Mouse (Mus musculus): ENCODE results near the gene Secisbp2. TPM values are rescaled to one million over a fixed set of nuclear protein-coding genes. Genes with fewer than 3 reads are reported as not detected.

Gene Secisbp2
- polyA plus RNA-seq, 1 experiment, result 8.7 TPM

- no peaks in the 10 kb centered on the region for H3K36me3 ChIP-seq (ENCODE audit: control insufficient read depth, insufficient read depth)
- H3K4me3 ChIP-seq, result no peak overlapping the region
- no peak for TF ChIP-seq REST (IDR thresholded peaks at IDR 0.05; ENCODE audit: insufficient read depth, insufficient read length)
- no peak for TF ChIP-seq MYOD1 (IDR thresholded peaks at IDR 0.05; ENCODE audit: control insufficient read depth in 1 of 3, insufficient read length in 2 of 3, low read depth in 2 of 3)
- TF ChIP-seq POLR2AphosphoS2 (IDR thresholded peaks at IDR 0.05; ENCODE audit: insufficient read length, low read depth), result no peak
- TF ChIP-seq SRF (IDR thresholded peaks at IDR 0.05; ENCODE audit: control insufficient read depth, insufficient read length, low read depth), result no peak
- no peak for TF ChIP-seq MYOG (IDR thresholded peaks at IDR 0.05; ENCODE audit: control insufficient read depth in 1 of 3, insufficient read depth in 1 of 3, insufficient read length in 2 of 3, low read depth in 2 of 3)
- TF ChIP-seq CEBPB (IDR thresholded peaks at IDR 0.05; ENCODE audit: insufficient read depth, poor library complexity, severe bottlenecking), result no peak
- no peak for TF ChIP-seq POLR2A (IDR thresholded peaks at IDR 0.05; ENCODE audit: insufficient read length, low read depth)
- TF ChIP-seq TCF12 (IDR thresholded peaks at IDR 0.05; ENCODE audit: insufficient read depth, poor library complexity, severe bottlenecking), result no peak
- no peak for TF ChIP-seq MAX (IDR thresholded peaks at IDR 0.05; ENCODE audit: low read depth)
- no peak for TF ChIP-seq USF1 (IDR thresholded peaks at IDR 0.05; ENCODE audit: low read depth)
- TF ChIP-seq E2F4 (IDR thresholded peaks at IDR 0.05; ENCODE audit: insufficient read depth), result no peak
- no peak for TF ChIP-seq TCF3 (IDR thresholded peaks at IDR 0.05; ENCODE audit: insufficient read length, low read depth)
- H3K79me2 ChIP-seq (ENCODE audit: control insufficient read depth, insufficient read depth), result no peaks in the 10 kb centered on the region
- no peaks in the 10 kb centered on the region for H3K27me3 ChIP-seq (ENCODE audit: control insufficient read depth, insufficient read depth, insufficient read length)
- H3K4me2 ChIP-seq (ENCODE audit: low read depth), result no peak overlapping the region
- no peak overlapping the region for H3ac ChIP-seq (ENCODE audit: control insufficient read depth, insufficient read length)
These were observed 12.5 kb upstream of the Secisbp2 start for GRCm38 (mm10) chr13:51638958-51639357.

- peaks cover 13% of the 10 kb centered on the region for H3K79me2 ChIP-seq (ENCODE audit: control insufficient read depth, insufficient read depth)
- no peak overlapping the region for H3ac ChIP-seq (ENCODE audit: control insufficient read depth, insufficient read length)
- no peaks in the 10 kb centered on the region for H3K27me3 ChIP-seq (ENCODE audit: control insufficient read depth, insufficient read depth, insufficient read length)
- H3K36me3 ChIP-seq (ENCODE audit: control insufficient read depth, insufficient read depth), result no peaks in the 10 kb centered on the region
- TF ChIP-seq E2F4 (IDR thresholded peaks at IDR 0.05; ENCODE audit: insufficient read depth) (no peak), MYOG (IDR thresholded peaks at IDR 0.05; ENCODE audit: control insufficient read depth in 1 of 3, insufficient read depth in 1 of 3, insufficient read length in 2 of 3, low read depth in 2 of 3) (no peak)
- no peak overlapping the region for H3K4me2 ChIP-seq (ENCODE audit: low read depth)
- H3K4me3 ChIP-seq, result no peak overlapping the region
These were observed 10.1 kb upstream of the Secisbp2 start for GRCm38 (mm10) chr13:51641424-51641823.

GRCm38 (mm10) chr13:51642171-51642778, 9.2 kb upstream of the Secisbp2 start:
- no peak overlapping the region for H3K4me2 ChIP-seq (ENCODE audit: low read depth)
- H3ac ChIP-seq (ENCODE audit: control insufficient read depth, insufficient read length), result no peak overlapping the region
- no peaks in the 10 kb centered on the region for H3K27me3 ChIP-seq (ENCODE audit: control insufficient read depth, insufficient read depth, insufficient read length)
- TF ChIP-seq TCF3 (IDR thresholded peaks at IDR 0.05; ENCODE audit: insufficient read length, low read depth) (no peak), POLR2A (IDR thresholded peaks at IDR 0.05; ENCODE audit: insufficient read length, low read depth) (no peak), E2F4 (IDR thresholded peaks at IDR 0.05; ENCODE audit: insufficient read depth) (no peak), SRF (IDR thresholded peaks at IDR 0.05; ENCODE audit: control insufficient read depth, insufficient read length, low read depth) (no peak), USF1 (IDR thresholded peaks at IDR 0.05; ENCODE audit: low read depth) (no peak), CEBPB (IDR thresholded peaks at IDR 0.05; ENCODE audit: insufficient read depth, poor library complexity, severe bottlenecking) (no peak), MYOD1 (IDR thresholded peaks at IDR 0.05; ENCODE audit: control insufficient read depth in 1 of 3, insufficient read length in 2 of 3, low read depth in 2 of 3) (no peak), TCF12 (IDR thresholded peaks at IDR 0.05; ENCODE audit: insufficient read depth, poor library complexity, severe bottlenecking) (no peak), MAX (IDR thresholded peaks at IDR 0.05; ENCODE audit: low read depth) (no peak), MYOG (IDR thresholded peaks at IDR 0.05; ENCODE audit: control insufficient read depth in 1 of 3, insufficient read depth in 1 of 3, insufficient read length in 2 of 3, low read depth in 2 of 3) (no peak), REST (IDR thresholded peaks at IDR 0.05; ENCODE audit: insufficient read depth, insufficient read length) (no peak)
- H3K79me2 ChIP-seq (ENCODE audit: control insufficient read depth, insufficient read depth), result peaks cover 22% of the 10 kb centered on the region
- no peaks in the 10 kb centered on the region for H3K36me3 ChIP-seq (ENCODE audit: control insufficient read depth, insufficient read depth)
- no peak overlapping the region for H3K4me3 ChIP-seq

- no peaks in the 10 kb centered on the region for H3K36me3 ChIP-seq (ENCODE audit: control insufficient read depth, insufficient read depth)
- no peaks in the 10 kb centered on the region for H3K27me3 ChIP-seq (ENCODE audit: control insufficient read depth, insufficient read depth, insufficient read length)
- peak overlapping the region; percentile 89 for H3K4me2 ChIP-seq (ENCODE audit: low read depth)
- H3ac ChIP-seq (ENCODE audit: control insufficient read depth, insufficient read length), result no peak overlapping the region
- H3K4me3 ChIP-seq, result peak overlapping the region; percentile 98
- TF ChIP-seq MAX (IDR thresholded peaks at IDR 0.05; ENCODE audit: low read depth) (no peak), MYOD1 (IDR thresholded peaks at IDR 0.05; ENCODE audit: control insufficient read depth in 1 of 3, insufficient read length in 2 of 3, low read depth in 2 of 3) (no peak), E2F4 (IDR thresholded peaks at IDR 0.05; ENCODE audit: insufficient read depth) (no peak), POLR2A (IDR thresholded peaks at IDR 0.05; ENCODE audit: insufficient read length, low read depth) (no peak), CEBPB (IDR thresholded peaks at IDR 0.05; ENCODE audit: insufficient read depth, poor library complexity, severe bottlenecking) (no peak), SRF (IDR thresholded peaks at IDR 0.05; ENCODE audit: control insufficient read depth, insufficient read length, low read depth) (no peak), TCF3 (IDR thresholded peaks at IDR 0.05; ENCODE audit: insufficient read length, low read depth) (no peak), REST (IDR thresholded peaks at IDR 0.05; ENCODE audit: insufficient read depth, insufficient read length) (no peak), USF1 (IDR thresholded peaks at IDR 0.05; ENCODE audit: low read depth) (no peak), TCF12 (IDR thresholded peaks at IDR 0.05; ENCODE audit: insufficient read depth, poor library complexity, severe bottlenecking) (no peak), POLR2AphosphoS2 (IDR thresholded peaks at IDR 0.05; ENCODE audit: insufficient read length, low read depth) (no peak)
- peaks cover 41% of the 10 kb centered on the region for H3K79me2 ChIP-seq (ENCODE audit: control insufficient read depth, insufficient read depth)
These were observed 7.3 kb upstream of the Secisbp2 start for GRCm38 (mm10) chr13:51643924-51644828.
